ENCODE assay signal across 27 mouse cellular contexts in genomic region chr13:77412829-77413228, GRCm38 (mm10).
"Had no signal": no experiment of that assay in that cellular context is flagged by ENCODE, and none has a peak within 500 bp of the region (broad histone marks: within the 10 kb centered on the region; RNA-seq: fewer than 3 reads in every experiment).

No protein-coding gene starts in this region.

- H3K9me3 ChIP-seq: embryonic facial prominence, embryonic 10.5 days; embryonic facial prominence, embryonic 12.5 days; embryonic facial prominence, embryonic 13.5 days; embryonic facial prominence, embryonic 15.5 days; forebrain, embryonic 10.5 days; forebrain, embryonic 13.5 days had no signal

- H3K27ac ChIP-seq: embryonic facial prominence, embryonic 10.5 days; embryonic facial prominence, embryonic 12.5 days; embryonic facial prominence, embryonic 13.5 days; embryonic facial prominence, embryonic 15.5 days; forebrain, embryonic 10.5 days; forebrain, embryonic 13.5 days; gastrocnemius, adult 2 months; heart, adult 2 months had no signal

- ATAC-seq: forebrain, embryonic 13.5 days; forebrain, embryonic 16.5 days; forebrain, postnatal 0 days had no signal

- H3K4me1 ChIP-seq: embryonic facial prominence, embryonic 12.5 days; embryonic facial prominence, embryonic 15.5 days had no signal

- H3K27me3 ChIP-seq: embryonic facial prominence, embryonic 12.5 days; embryonic facial prominence, embryonic 13.5 days; embryonic facial prominence, embryonic 15.5 days; forebrain, embryonic 13.5 days had no signal

- H3K4me2 ChIP-seq: embryonic facial prominence, embryonic 12.5 days; embryonic facial prominence, embryonic 13.5 days; embryonic facial prominence, embryonic 15.5 days; forebrain, embryonic 13.5 days had no signal

- H3K36me3 ChIP-seq: embryonic facial prominence, embryonic 10.5 days; embryonic facial prominence, embryonic 12.5 days; embryonic facial prominence, embryonic 13.5 days; embryonic facial prominence, embryonic 15.5 days; forebrain, embryonic 10.5 days had no signal

- H3K4me3 ChIP-seq: embryonic facial prominence, embryonic 10.5 days; embryonic facial prominence, embryonic 12.5 days; embryonic facial prominence, embryonic 13.5 days; embryonic facial prominence, embryonic 15.5 days; erythroblast, embryonic 14.5 days; forebrain, embryonic 10.5 days; forebrain, embryonic 13.5 days; gastrocnemius, adult 2 months; heart, adult 2 months had no signal

- DNase-seq: cerebellum, adult 18-20 months; cerebellum, adult 2 months; cerebellum, adult 8-10 months; cerebellum, adult 9-10 months; cerebellum, adult 9-11 months; cerebellum, postnatal 10 days; cerebellum, postnatal 14 days; cerebellum, postnatal 25 days; cerebellum, postnatal 36 days; embryo, embryonic 11 days; forebrain, postnatal 0 days; gastrocnemius, adult 2 months; gastrocnemius, postnatal 10 days; gastrocnemius, postnatal 14 days; gastrocnemius, postnatal 25 days; gastrocnemius, postnatal 36 days; heart, adult 11 months; heart, adult 18-20 months; heart, adult 2 months had no signal

- H3K9ac ChIP-seq: embryonic facial prominence, embryonic 12.5 days; embryonic facial prominence, embryonic 13.5 days; embryonic facial prominence, embryonic 15.5 days; forebrain, embryonic 13.5 days; forebrain, postnatal 0 days had no signal
